Mouse (Mus musculus): ENCODE results near the gene Psmd2. TPM values are rescaled to one million over a fixed set of nuclear protein-coding genes. Genes with fewer than 3 reads are reported as not detected.

Gene Psmd2
- polyA plus RNA-seq, 1 experiment: 90.0 TPM

DNA sequence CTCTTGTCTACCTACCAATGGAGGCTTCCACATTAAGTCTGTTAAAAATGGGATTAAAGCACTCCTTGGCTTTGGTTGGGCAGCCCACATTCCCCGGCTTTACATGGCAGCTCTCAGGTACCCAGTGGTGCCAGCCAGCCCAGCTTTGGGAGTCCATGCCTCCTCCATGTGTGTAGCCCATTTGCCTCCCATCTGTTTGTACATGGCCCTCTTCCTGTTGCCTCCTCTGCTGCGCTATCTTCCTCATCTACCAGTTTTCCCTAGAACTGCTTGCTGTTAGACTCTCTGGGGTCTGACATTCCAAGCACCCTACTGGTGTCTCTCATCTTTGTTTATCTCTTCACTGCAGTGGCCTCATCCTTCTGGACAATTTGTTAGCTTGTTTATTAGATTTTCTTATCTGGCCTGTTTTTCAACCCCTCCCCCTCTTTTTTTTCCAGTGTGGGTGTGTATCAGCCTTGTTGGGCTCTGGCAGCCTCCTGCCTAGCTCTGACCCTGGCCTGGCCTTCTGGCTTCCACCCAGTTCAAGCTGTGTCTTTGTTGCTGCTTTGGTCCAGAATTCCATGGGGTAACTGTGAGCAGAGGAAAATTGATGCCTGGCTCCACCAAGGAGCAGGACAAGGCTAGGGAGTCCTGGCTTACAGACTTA lies 55.1 kb downstream of the Psmd2 start:
- Histone ChIP-seq H3K4me3 (replicated peaks; ENCODE audit: extremely low read depth, low read depth, low read length) (no peak overlapping the region), H3K4me1 (ENCODE audit: control insufficient read depth, insufficient read depth, low read length) (no peaks in the 10 kb centered on the region)
- WGBS: 85% methylated on average over 2 of the region's 2 CpGs
- no peak for DNase-seq
- TF ChIP-seq CTCF (IDR thresholded peaks at IDR 0.05; ENCODE audit: insufficient read depth, low read length) (no peak), POLR2A (IDR thresholded peaks at IDR 0.05; ENCODE audit: borderline replicate concordance, extremely low read depth, low read depth, low read length) (no peak)

DNA sequence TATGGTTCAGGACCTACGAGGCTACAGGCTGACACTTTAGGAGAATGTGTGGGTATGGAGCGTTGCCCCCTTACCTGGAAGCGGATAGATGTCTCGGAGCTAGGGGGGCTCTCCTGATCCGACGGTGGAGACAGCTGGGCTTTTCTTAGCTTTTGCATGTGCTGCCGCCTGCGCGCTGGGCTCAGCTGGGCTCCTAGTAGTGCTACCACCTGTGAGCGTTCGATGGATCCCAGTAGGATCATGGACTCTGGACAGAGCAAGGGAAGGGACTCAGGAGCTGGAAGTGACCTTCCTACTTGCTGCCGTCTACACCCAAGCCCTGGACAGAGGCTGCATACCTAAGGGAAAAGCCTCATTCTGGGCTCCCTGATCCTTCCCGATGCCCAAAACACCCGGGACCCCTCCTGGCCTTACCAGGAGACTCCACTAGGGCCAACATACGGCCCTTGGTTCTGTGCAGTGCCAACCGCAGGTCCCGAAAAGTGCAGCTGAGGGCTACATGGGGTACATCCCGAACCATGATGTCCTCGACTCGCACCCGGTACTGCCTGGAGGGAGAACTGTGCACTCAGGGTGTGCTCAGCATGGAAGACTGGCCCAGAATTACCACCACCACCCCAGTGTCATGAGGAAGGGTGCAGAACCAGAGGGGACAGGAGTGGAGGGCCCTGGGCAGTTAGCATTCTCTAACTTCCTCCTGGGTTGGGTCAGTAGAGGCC lies 56.9 kb downstream of the Psmd2 start:
- Histone ChIP-seq H3K4me3 (replicated peaks; ENCODE audit: extremely low read depth, low read depth, low read length) (no peak overlapping the region), H3K4me1 (ENCODE audit: control insufficient read depth, insufficient read depth, low read length) (no peaks in the 10 kb centered on the region)
- WGBS: 91% methylated on average over 21 of the region's 21 CpGs
- DNase-seq: no peak
- TF ChIP-seq CTCF (IDR thresholded peaks at IDR 0.05; ENCODE audit: insufficient read depth, low read length) (no peak), POLR2A (IDR thresholded peaks at IDR 0.05; ENCODE audit: borderline replicate concordance, extremely low read depth, low read depth, low read length) (no peak)

DNA sequence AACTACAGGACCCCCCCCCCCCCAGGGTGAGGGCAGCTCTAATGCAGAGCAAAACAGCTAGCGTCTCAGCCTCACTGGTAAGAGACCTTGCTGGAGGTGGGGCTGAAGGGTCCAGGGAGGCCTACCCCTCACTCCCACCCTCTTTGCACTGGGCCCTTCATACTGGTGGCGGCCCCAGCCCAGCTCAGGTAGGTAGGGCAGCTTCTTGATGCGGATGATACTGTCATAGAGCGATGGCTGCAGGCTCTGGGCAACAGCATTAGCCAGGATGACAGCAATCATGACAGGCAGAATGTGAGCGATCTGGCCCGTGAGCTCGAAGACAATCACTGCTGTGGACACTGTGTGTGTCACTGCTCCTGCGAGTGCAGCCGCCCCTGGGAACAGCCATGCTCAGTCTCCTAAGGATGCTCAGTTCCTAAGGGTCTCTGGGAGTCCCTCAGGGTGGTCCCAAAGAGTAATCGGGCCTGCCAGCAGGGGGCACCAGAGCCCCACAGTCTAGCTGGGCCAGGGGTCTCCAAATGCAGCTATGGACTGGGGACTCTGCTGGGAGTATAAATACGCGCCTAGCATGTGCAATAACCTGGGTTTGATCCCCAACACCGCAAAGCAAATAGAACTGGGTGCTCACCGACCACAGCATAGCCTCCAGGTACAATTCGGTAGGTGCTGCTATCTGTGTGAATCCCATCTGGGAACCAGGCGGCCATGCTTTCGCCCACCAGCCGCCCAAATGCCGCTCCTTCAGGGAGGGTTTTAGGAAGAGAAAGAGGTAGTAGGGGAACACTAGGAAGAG lies 57.7 kb downstream of the Psmd2 start:
- Histone ChIP-seq H3K4me3 (replicated peaks; ENCODE audit: extremely low read depth, low read depth, low read length) (no peak overlapping the region), H3K4me1 (ENCODE audit: control insufficient read depth, insufficient read depth, low read length) (no peaks in the 10 kb centered on the region)
- DNase-seq: no peak
- 74% methylated on average over 19 of the region's 19 CpGs for WGBS
- peak; percentile 58 for TF ChIP-seq CTCF (IDR thresholded peaks at IDR 0.05; ENCODE audit: insufficient read depth, low read length)
- TF ChIP-seq POLR2A (IDR thresholded peaks at IDR 0.05; ENCODE audit: borderline replicate concordance, extremely low read depth, low read depth, low read length): no peak

DNA sequence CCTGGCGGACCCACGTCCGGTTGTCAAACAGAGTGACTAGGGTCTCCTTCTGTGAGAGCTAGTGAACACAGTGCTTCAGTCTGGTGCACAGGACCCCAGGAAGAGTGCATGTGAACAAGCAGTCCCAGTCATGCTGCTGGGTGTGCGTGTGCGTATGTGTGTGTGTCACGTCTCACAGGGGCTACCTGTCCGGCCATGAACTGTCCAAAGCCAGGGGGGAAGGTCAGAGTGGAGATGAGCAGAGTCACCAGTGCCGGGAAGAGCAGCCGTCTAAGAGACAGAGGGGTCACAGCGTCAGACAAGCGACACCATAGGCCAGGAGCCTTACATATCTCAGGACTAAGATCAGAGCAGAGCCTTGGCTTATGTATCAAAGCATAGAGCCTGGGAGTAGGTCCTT lies 58.9 kb downstream of the Psmd2 start:
- TF ChIP-seq POLR2A (IDR thresholded peaks at IDR 0.05; ENCODE audit: borderline replicate concordance, extremely low read depth, low read depth, low read length) (no peak), CTCF (IDR thresholded peaks at IDR 0.05; ENCODE audit: insufficient read depth, low read length) (no peak)
- Histone ChIP-seq H3K4me1 (ENCODE audit: control insufficient read depth, insufficient read depth, low read length) (no peaks in the 10 kb centered on the region), H3K4me3 (replicated peaks; ENCODE audit: extremely low read depth, low read depth, low read length) (no peak overlapping the region)
- no peak for DNase-seq
- WGBS: 93% methylated on average over 11 of the region's 11 CpGs

DNA sequence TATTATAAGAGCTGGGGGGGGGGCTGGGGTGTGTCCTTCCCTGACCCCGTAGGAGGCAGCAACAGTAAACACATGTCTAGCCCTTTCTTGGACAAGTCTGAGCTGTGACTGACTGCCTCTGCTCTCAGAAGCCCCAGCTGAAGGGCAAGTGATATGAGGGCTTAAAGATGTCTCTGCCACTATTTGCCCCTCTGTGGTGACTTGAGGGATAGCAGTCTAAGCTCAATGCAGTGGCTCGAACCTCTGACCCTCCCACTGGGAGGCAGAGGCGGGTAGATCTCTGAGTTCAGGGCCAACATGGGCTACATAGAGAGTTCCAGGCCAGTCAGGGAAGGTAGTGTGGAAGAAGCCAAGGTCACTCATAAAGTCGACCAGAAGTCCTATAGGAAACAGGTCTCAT lies 59.4 kb downstream of the Psmd2 start:
- WGBS: 74% methylated on average over 4 of the region's 4 CpGs
- H3K4me3 ChIP-seq (replicated peaks; ENCODE audit: extremely low read depth, low read depth, low read length): no peak overlapping the region
- no peak for DNase-seq
- TF ChIP-seq CTCF (IDR thresholded peaks at IDR 0.05; ENCODE audit: insufficient read depth, low read length) (0 out of 2 replicates have a peak, but pooled peaks have one; percentile 12), POLR2A (IDR thresholded peaks at IDR 0.05; ENCODE audit: borderline replicate concordance, extremely low read depth, low read depth, low read length) (no peak)
- no peaks in the 10 kb centered on the region for H3K4me1 ChIP-seq (ENCODE audit: control insufficient read depth, insufficient read depth, low read length)

DNA sequence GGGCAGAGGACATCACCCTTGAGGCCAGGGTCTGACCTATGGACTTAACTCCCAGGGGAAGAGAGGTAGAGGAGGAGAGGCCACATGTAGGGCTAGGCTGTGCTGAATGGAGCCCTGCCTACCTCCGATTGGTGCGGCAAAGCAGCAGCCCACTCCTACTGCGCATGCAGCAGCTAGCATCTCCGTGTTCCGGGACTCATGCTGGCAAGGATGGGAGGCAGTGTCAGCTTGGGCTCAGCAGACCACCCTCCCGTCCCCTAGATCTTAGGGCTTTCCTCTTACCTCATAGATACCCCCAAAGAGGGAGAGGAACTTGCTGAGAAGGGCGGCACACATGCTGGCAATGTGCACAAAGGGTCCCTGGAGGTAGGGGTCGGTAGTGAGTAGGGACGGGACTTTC lies 60.7 kb downstream of the Psmd2 start:
- TF ChIP-seq CTCF (IDR thresholded peaks at IDR 0.05; ENCODE audit: insufficient read depth, low read length) (no peak), POLR2A (IDR thresholded peaks at IDR 0.05; ENCODE audit: borderline replicate concordance, extremely low read depth, low read depth, low read length) (no peak)
- no peak for DNase-seq
- 83% methylated on average over 9 of the region's 9 CpGs for WGBS
- Histone ChIP-seq H3K4me1 (ENCODE audit: control insufficient read depth, insufficient read depth, low read length) (no peaks in the 10 kb centered on the region), H3K4me3 (replicated peaks; ENCODE audit: extremely low read depth, low read depth, low read length) (no peak overlapping the region)

DNA sequence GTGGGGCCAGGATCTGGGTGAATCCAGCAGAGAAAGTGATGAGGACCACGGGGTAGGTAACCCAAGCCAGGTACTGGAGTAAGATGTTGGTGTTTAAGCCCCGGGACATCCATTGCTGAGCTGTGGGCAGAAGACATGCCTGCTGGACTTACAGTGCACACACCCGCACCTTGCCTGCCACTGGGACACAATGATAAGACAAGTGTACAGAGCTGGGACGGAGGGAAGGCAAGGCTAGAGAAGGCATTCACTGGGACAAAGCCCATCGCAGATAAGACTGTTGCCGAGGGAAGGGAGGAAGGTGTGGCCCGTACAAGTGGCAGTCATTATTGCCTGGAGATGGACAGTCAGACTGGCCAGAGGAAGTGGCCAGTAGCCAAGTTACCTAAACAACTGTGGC lies 61.4 kb downstream of the Psmd2 start:
- WGBS: 74% methylated on average over 7 of the region's 7 CpGs
- TF ChIP-seq CTCF (IDR thresholded peaks at IDR 0.05; ENCODE audit: insufficient read depth, low read length) (no peak), POLR2A (IDR thresholded peaks at IDR 0.05; ENCODE audit: borderline replicate concordance, extremely low read depth, low read depth, low read length) (no peak)
- no peaks in the 10 kb centered on the region for H3K4me1 ChIP-seq (ENCODE audit: control insufficient read depth, insufficient read depth, low read length)
- no peak for DNase-seq
- H3K4me3 ChIP-seq (replicated peaks; ENCODE audit: extremely low read depth, low read depth, low read length): no peak overlapping the region

Other genes with a start within 250 kb of the Psmd2 start
- gene Abcc5, start 225.3 kb upstream of the Psmd2 start, polyA plus RNA-seq (2012; rRNA removed): 108 and 148 TPM in 2 replicates
- 20.9 and 24.7 TPM in 2 replicates for gene Eif2b5, start 152.8 kb upstream of the Psmd2 start, polyA plus RNA-seq (2012; rRNA removed)
- gene Dvl3, start 134.7 kb upstream of the Psmd2 start, polyA plus RNA-seq (2012; rRNA removed): 35.9 and 44.0 TPM in 2 replicates
- gene Ap2m1, start 116.2 kb upstream of the Psmd2 start, polyA plus RNA-seq (2012; rRNA removed): 339 and 440 TPM in 2 replicates
- 32.0 and 50.5 TPM in 2 replicates for gene Abcf3, start 103.1 kb upstream of the Psmd2 start, polyA plus RNA-seq (2012; rRNA removed)
- 0.10 and 0.34 TPM in 2 replicates for gene Vwa5b2, start 62.2 kb upstream of the Psmd2 start, polyA plus RNA-seq (2012; rRNA removed)
- 7.6 and 8.3 TPM in 2 replicates for gene Eef1akmt4, start 40.1 kb upstream of the Psmd2 start, polyA plus RNA-seq (2012; rRNA removed)
- 0.17 TPM in 1 of 2 replicates, not detected in the other for gene Gm49333, start 40.0 kb upstream of the Psmd2 start, polyA plus RNA-seq (2012; rRNA removed)
- 18.0 and 23.7 TPM in 2 replicates for gene Alg3, start 39.9 kb upstream of the Psmd2 start, polyA plus RNA-seq (2012; rRNA removed)
- 3.4 and 4.0 TPM in 2 replicates for gene Camk2n2, start 30.4 kb upstream of the Psmd2 start, polyA plus RNA-seq (2012; rRNA removed)
- gene Ece2, start 21.8 kb upstream of the Psmd2 start, polyA plus RNA-seq (2012; rRNA removed): 0.37 and 0.64 TPM in 2 replicates
- 341 and 342 TPM in 2 replicates for gene Eif4g1, start 16.7 kb downstream of the Psmd2 start, polyA plus RNA-seq (2012; rRNA removed)
- 17.3 and 19.2 TPM in 2 replicates for gene Fam131a, start 41.6 kb downstream of the Psmd2 start, polyA plus RNA-seq (2012; rRNA removed)
- 8.3 and 12.0 TPM in 2 replicates for gene Polr2h, start 66.0 kb downstream of the Psmd2 start, polyA plus RNA-seq (2012; rRNA removed)
- gene Clcn2, start 66.1 kb downstream of the Psmd2 start, polyA plus RNA-seq (2012; rRNA removed): 8.1 and 9.5 TPM in 2 replicates
- gene Chrd, start 81.5 kb downstream of the Psmd2 start, polyA plus RNA-seq (2012; rRNA removed): 4.4 and 5.8 TPM in 2 replicates
- gene Thpo, start 82.9 kb downstream of the Psmd2 start, polyA plus RNA-seq (2012; rRNA removed): 1.1 and 1.6 TPM in 2 replicates